Mouse (Mus musculus): ENCODE data around the gene Dhx9.
"Not testable (repeated sequence)": the region's sequence is repeated elsewhere in the genome, so short reads cannot be mapped to it uniquely, and the experiment has no call there.

The Dhx9 gene

DNA sequence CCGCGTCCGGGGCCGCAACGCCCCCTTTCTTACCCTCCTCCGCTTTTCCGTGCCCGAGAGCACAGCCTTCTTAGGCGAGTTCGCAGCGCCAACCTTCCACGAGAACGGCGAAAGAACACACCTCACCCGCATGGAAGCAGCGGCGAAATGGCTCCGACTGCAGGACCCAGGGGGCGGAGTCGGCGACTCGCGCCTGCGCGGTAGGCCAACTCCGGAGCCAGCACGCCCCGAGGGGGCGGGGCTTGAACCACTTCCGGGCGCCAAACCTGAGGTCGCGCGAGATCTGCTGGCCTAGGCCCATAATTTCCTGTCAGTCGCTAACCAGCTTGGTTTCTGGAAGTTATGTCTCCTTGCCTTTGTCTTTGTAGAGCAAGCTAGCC lies at the start of gene Dhx9:
Gene Dhx9 (minus strand): TSS at position 161 of the 380 bp plus-strand sequence.
- peak; percentile 98 for DNase-seq

DNA sequence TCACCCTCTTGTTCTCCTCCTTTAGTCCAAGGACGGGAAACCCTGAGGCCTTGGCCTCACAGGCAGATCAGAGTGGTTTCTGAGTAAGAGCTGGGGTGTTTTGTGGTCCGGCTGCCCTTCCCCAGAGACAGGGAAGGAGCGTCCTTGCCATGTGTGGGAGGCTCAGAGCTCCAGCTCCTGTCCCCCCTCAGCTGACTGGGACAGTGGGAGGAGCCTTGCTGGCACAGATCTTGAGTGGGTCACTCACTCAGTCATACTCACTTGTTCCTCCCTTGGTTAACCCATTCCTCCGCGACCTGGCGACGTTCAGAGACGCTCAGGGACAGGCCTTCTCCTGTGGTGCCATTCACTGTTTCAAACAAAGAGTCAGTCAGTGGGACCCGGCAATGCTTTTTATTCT lies 48.2 kb upstream of the Dhx9 start:
- DNase-seq: peak; percentile 16

DNA sequence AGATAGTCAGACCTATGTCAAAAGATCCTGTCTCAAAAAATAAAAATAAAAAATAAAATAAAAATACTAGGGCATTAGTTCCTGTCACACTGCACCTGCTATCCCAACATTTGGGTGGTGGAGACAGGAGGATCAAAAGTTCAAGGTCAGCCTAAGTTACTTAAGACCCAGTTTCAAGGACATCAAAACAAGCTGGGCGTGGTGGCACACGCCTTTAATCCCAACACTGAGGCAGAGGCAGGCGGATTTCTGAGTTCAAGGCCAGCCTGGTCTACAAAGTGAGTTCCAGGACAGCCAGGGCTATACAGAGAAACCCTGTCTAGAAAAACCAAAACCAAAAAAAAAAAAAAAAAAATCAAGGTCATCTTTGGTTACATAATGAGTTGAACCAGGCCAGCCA lies 45.4 kb upstream of the Dhx9 start:
- not testable (repeated sequence) for DNase-seq

DNA sequence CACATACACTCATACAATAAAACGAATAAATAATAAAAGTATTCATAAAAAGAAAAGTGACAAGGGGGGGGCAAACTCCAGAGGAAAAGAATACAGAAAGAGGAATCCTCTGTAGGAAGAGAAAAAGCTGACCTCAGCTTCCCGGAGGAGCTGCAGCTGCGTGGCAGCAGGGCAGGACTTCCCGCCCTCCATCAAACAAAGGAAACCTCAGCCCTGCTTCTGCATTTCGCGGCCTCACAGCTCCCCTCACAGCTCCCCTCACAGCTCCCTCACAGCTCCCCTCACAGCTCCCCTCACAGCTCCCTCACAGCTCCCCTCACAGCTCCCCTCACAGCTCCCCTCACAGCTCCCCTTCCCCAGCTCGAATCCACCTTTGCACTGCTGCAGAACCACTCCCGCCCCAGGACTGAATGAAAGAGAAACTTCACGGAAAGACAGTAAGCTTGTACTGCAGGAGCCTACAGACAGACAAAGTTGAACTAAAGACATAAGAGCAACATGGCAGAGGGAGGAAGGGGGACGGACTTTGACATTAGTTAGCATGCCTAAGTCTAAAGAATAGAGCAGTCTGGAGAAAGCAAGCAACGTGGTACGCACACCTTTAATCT lies 44.9 kb upstream of the Dhx9 start:
- no peak for DNase-seq

DNA sequence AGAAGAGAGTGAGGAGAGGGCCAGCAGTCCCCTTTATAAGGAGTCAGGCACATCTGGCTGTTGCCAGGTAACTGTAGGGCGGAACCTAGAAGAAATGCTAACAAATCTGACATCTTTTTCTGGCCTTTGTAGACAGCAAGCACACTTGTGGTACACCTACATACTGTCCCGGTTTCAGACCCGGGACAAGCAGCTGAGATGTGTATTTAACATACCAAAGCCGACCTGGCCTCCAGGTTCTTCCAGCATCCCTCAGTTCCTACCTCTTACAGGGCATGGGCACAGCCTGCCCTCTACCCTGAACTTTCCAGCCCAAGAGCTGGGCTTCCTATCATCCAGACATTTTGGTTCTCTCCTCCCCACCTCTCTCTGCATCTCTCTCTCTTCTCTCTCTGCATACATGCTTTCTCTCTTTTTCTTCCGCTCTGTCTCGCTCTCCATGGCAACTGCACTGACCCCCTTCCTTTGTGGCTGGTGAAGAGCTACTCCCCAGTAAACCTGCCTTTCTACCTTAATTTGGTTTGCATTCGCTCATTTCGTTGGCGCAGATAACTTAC lies 44.3 kb upstream of the Dhx9 start:
- no peak for DNase-seq

DNA sequence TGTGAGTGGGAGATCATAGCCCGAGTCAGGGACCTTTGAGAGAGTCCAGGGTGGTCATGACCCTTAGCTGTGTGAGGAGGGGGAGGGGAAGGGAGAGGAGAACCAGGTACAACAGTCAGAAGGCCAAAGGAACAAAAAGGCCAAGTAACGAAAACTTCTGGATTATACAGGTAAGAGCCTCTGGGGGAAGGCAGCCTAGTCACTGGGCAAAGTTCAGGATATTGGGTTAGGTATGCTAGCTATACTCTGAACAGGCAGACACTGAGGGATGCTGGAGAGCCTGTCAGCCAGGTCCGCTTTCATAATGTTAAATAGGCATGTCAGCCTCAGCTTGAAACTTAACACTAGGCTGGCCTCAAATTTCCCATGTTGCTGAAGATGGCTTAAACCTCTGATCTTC lies 34.7 kb upstream of the Dhx9 start:
- no peak for DNase-seq

DNA sequence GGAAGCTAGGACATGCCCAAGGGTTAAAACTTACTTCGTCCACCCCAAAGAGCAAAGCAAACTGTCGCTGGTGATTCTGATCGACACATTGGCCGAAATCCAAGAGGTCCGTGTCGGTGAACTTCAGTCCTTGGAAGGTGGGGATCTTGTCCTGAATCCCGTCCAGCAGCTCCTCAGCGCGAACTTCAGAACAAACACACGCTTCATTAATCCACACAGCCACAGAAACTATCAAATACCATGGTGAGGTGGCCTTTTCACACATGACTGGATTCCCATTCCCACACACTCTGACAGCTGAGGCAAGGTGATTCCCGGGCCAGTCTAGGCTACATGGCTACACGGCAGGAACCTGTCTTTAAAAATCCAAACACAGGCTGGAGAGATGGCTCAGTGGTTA lies 27.9 kb upstream of the Dhx9 start:
- no peak for DNase-seq

DNA sequence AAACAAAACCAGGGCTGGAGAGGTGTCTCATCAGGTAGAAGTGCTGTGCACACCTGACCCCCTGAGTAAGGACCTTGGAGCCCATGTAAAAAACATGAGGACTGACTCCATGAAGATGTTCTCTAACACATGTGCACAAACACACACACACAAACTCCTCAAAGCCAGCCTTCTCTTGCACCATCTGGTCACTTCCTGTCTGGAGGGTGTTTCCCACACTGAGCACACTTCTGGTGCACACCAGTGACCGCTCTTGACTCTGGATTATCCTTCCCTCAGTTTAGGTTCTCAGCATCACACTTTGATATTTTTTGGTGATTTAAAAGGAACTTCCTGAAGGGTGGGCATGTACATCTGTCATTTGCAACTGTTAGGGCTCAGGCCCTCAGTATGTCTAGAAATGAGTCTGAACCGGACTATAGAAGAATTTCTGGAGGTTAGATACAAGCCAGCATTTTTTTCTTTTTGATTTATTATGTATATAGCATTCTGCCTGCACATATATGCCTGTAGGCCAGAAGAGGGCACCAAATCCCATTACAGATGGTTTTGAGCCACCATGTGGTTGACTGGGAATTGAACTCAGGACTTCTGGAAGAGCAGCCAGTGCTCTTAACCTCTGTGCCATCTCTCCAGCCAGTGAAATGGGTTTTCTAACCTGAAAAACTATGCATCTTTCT lies 23.0 kb upstream of the Dhx9 start:
- no peak for DNase-seq

DNA sequence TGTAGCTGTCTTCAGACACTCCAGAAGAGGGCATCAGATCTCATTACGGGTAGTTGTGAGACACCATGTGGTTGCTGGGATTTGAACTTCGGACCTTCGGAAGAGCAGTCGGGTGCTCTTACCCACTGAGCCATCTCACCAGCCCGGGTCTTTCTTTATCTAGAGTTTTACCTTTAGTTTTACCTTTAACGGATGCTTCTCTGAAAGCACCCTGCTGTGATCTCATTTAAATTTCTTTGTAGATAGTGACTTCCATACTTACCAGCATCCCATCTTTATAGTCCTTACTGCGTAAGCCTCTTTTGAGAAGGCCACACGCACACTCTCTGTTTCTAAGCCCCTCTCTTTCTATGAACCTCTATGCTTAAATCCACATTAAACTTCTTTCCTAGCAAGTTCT lies 22.1 kb upstream of the Dhx9 start:
- not testable (repeated sequence) for DNase-seq

DNA sequence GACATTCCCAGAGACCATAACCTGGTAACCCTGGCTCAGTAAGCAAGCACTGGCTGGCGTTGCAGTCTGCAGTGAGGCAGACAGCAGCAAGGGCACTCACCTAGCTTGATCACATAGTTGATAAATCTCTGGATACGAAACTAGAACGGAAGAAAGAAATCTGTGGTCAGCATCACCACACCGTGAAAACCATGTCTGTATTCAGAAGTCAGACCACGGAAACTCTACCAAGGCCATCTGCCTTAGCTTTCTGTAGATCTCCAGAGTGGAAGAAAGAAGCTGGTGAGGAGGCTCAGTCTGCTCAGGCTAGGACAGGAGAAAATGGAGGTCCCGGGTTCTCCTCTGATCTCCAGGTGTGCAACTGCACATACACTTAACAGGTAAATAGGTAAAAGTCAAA lies 21.6 kb upstream of the Dhx9 start:
- no peak for DNase-seq

DNA sequence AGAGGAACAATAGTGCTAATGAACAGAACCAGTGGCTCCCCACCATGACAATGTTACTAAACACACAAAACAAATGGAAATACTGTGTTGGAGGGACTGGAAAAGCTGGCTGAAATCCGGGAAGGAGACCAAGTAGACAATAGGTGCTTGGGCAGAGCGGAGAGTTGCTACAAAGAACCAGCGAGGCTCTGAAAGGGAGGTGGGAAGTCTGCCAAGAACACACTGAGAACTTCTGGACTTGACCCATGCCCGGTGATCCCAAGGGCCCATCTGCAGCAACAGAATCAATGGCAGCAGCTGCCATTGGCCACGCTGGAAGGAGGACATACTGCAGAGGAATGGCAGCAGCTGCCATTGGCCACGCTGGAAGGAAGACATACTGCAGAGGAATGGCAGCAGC lies 18.8 kb upstream of the Dhx9 start:
- no peak for DNase-seq

DNA sequence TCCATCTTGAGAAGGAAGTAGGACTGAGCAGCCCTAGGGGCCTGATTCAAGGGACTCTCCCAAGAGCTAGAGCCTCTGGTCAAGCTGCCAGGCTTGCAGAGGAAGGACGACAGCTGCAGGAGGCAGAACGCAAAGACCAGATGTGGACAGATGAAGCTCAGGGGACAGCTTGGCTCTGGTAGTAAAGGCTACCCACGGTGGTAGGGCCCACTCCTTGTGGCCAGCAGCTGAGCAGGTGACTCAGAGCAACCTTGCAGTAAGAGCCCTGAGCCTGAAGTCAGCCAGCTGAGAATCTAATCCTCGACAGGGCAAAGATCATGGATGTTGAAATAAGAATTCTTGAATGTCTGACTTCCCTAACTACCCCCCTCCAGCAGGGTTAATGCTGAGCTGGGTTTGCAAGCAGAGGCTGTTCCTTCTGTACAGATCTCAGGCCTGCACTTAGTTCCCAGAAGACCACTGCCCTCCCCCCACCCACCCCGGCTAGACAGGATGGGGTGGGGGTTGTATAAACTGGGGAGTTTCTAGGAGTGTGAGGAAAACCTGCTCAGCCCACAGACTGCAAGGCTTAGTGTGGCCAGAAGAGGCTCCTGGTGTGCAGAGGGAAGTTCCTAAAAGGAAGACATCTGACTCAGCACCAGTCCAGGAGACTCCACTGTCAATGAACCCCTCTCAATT lies 14.3 kb upstream of the Dhx9 start:
- DNase-seq: no peak

DNA sequence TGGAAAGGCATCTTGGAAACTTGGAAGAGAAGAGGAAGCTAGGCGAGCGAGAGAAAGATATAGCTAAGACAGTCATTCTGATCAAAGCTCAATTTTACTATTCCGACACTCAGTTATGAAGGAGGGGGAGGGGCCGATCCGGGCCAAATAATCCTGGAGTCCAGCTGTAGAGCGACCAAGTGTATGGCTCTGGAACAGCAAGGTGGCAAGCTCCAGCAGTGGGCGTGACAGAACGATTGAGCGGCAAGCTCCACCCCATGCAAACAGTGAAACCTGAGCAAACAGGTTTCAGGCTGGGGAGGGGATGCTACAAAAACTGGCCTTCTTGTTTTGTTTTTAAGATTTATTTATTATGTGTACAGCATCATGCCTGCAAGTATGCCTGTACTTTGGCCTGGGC lies 12.6 kb upstream of the Dhx9 start:
- DNase-seq: no peak

DNA sequence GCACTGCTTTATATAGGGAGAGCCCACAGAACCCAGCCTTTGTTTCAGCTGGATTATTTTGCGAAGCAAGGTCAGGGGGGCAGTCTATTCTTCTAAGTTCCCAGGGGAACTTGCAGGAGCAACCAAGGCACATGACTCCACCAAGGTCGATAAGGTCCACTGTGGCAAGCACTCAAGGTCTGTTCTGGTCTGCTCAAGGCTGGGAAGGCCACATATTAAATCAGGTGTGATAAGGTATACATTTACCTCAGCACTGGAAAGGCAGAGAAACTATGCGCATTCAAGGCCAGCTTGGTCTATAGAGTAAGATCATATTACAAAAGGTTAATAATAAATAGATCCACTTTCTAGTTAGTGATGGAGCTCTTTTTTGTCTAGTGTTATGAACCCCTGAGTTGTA lies 8.6 kb upstream of the Dhx9 start:
- DNase-seq: no peak

DNA sequence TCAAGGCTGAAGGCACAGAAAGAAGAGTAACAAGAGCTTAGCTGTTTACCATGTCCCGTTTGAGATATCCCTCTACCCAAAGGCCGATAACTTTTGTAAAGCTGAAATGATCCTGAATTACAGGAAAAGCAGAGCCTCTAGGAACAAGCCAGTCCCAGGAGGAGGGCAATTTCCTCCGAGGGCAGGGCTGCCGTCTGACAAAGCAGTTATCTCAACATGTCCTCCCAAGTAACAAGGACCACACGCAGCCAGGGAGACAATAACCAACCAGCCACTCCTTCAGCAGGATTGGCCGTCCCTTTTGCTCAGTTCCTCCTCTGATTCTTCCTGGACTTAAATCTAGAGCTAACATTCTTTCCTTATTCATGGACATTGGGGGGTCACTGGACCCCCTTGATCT lies 6.5 kb upstream of the Dhx9 start:
- DNase-seq: no peak

DNA sequence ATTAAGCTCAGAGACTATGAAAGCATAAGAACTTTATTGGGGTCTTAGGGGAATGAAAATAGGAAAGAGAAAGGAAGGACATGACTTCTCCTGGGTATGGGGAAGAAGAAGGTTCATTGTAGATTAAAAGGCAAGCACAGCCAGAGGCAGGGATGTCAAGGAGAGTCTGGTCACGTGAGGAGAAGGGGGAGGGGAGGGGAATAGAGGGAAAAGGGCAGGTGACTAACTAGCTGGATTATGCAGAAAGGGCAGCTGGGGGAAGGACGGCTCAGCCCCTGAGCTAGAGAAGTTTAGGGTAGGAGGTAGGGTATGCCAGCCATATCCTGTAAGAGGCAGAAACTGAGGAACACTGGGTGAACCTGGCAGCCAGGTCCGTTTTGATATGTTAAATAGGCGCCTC lies 5.9 kb upstream of the Dhx9 start:
- DNase-seq: no peak

DNA sequence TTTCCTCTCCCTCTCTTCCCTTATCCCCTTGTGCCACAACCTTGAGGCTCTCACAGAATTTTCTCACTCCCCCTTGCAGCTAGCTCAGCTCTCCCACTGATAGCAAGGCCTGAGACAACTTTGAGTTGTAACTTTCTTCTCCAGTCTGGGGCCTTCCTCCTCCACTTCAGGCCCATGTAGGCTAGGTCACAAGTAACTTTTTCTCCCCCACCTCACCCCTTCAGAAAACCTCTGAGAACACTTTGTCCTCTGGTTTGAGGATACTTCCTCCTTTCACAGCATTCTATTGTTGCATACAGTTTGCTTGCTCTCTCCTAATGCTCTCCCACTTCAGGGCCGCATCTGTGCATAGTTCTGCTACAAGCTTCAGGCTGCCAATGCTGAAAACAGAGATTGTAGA lies 4.4 kb upstream of the Dhx9 start:
- DNase-seq: no peak

DNA sequence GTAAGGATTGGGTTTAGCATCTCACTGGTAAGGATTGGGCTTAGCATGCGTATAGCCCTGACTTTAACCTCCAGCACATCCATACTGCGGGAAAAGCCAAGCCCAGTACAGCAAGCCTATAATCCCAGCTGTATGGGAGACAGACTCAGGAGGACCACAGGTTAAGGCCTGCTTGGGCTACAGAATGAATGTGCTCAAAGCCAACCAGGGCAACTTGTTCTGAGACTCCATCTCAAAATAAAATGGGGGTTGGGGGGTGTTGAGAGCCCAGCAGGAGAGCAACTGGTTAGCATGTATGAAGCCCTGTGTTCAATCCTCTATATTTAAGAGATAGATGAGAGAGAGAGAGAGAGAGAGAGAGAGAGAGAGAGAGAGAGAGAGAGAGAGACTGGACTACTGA lies 3.9 kb upstream of the Dhx9 start:
- DNase-seq: no peak

DNA sequence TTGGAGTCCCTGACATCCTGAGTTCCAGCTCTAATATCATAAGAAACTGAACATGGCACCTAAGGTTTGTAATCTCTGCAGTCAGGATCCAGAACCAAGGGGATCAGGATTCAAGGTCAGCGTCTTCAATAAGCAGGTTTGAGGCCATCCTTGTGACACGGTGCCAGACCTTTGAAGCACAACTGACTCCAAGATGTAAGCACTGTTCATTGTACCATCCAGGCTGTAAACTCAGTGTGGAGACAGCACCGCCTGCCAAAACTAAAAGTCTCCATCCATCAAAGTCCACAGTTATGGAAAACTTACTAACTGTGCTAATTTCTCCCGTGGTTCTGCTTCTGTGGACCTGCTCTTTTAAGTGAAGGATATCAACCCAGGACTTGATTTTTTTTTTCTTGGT lies 2.5 kb upstream of the Dhx9 start:
- DNase-seq: no peak

DNA sequence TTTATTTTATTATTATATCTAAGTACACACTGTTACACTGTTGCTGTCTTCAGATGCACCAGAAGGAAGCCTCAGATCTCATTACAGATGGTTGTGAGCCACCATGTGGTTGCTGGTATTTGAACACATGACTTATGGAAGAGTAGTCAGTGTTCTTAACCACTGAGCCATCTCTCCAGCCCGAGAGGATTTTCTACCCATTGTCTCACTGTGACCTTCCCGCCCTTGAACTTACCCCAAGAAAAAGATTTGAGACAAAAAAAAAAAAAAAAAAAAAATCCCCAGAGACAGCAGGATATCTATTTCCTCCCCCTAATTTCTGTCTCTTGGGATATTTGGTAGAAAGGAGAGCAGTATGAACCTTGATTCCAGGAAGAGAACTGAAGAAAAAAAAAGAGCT lies 2.1 kb upstream of the Dhx9 start:
- DNase-seq: no peak

DNA sequence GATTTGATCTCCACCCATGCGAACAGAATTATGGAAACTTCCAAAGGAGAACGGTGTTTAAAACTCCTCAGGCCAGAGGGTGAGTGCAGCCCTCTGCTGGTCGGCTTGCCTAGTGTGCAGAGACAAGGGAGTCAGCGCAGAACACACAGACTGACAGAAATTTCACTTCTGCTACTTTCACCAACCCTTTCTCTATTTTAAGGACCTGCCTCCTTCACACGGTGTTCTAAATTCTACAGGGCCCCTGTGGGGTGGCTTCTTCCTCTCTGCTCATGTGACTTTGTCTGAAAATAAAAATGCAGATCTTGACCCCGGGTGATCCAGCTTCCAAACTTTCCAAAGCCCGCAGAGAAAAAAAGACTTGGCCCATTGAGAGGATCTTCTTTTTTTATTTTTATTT lies 1.7 kb upstream of the Dhx9 start:
- no peak for DNase-seq

DNA sequence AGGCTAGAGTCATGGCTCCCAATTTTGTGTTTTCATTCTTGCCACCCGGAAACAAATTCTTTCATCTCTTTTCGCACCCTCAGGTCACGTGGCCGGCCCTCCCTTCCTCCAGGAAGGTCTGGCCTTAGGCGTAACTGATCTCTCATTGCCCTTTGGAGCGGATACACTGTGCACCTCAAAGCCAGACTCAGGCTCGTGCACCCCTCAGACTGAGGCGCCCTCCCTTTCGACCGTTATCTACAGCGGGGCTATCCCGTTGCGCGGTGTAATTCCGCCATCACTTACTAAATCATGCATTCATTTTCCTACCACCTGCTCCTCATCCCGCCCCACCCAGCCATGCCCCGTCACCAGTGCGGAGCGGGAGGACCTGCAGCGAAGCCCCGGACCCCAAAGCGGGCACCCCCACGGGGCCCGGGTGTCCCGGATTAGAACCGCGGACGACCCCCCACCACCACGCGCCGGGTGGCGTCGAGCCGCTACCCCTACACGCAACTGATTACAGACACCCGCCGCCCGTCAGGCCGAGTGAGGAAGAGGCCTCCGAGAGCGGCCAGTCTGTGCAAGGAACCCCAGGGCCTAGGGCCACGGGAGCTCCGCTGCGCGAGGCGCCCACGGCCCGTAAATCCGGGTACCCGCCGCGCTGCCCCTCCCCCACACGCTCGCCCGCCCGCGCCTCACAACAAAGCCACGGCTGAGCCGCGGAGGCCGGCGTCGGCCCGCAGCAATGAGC lies 527 bp downstream of the Dhx9 start:
- peak; percentile 58 for DNase-seq

DNA sequence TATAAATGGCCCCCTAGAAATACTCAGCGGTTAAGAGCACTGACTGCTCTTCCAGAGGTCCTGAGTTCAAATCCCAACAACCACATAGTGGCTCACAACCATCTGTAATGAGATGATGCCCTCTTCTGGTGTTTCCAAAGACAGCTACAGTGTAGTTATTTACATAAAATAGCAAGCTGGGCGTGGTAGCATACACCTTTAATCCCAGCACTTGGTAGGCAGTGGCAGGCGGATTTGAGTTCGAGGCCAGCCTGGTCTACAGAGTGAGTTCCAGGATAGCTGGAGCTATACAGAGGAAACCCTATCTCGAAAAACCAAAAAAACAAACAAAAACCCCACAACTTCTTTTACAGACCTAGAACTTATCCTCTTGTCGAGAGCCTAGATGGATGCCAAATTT lies 1.3 kb downstream of the Dhx9 start:
- peak; percentile 35 for DNase-seq

All from cerebellum, adult 9-10 months (tissue).